Comparison of ENCODE assay signal across 10 mouse cellular contexts in genomic region chr15:67410012-67410411, GRCm38 (mm10).
DNase-seq lines count a peak whose midpoint lies in the region; ATAC-seq and TF ChIP-seq lines count a peak whose summit lies in the region.
"Had no signal": no experiment of that assay in that cellular context is flagged by ENCODE, and none has a peak within 500 bp of the region (broad histone marks: within the 10 kb centered on the region; RNA-seq: fewer than 3 reads in every experiment).

No protein-coding gene starts in this region.

- peak; percentile 80 for ATAC-seq in granulocyte monocyte progenitor cell, adult 5-6 weeks (replicated peaks; ENCODE audit: poor library complexity, severe bottlenecking)
- peak; percentile 88 for ATAC-seq in monocyte, adult 5-6 weeks (replicated peaks; ENCODE audit: insufficient number of reproducible peaks, low FRiP score, low TSS enrichment, poor library complexity, severe bottlenecking)
- no peak for ATAC-seq in cerebellum, adult (ENCODE audit: insufficient number of reproducible peaks, low FRiP score, low TSS enrichment)

- no peaks in the 10 kb centered on the region for H3K36me3 ChIP-seq in spleen, adult 2 months (ENCODE audit: control insufficient read depth, insufficient read depth, low read length)
- H3K36me3 ChIP-seq: hindbrain, embryonic 13.5 days had no signal

- TF ChIP-seq CTCF in spleen, adult 2 months (IDR thresholded peaks at IDR 0.05; ENCODE audit: extremely low read depth, insufficient read depth, insufficient read length, insufficient replicate concordance): no peak

- H3K27ac ChIP-seq in spleen, adult 2 months (ENCODE audit: insufficient read depth, low read length): peak overlapping the region; percentile 50; the same call in 1 of the 2 replicates
- H3K27ac ChIP-seq: hindbrain, embryonic 13.5 days had no signal

- peaks cover 6% of the 10 kb centered on the region for H3K4me1 ChIP-seq in spleen, adult 2 months (ENCODE audit: control insufficient read depth, insufficient read depth, insufficient read length)
- H3K4me1 ChIP-seq: hindbrain, embryonic 13.5 days had no signal

- WGBS in spleen, adult 2 months: 10% methylated on average over 1 of the region's 1 CpGs

- no peak overlapping the region for H3K4me3 ChIP-seq in spleen, adult 2 months (ENCODE audit: extremely low read depth, insufficient read depth, insufficient read length)
- H3K4me3 ChIP-seq: hindbrain, embryonic 13.5 days had no signal

- peak; percentile 5 to 59 for DNase-seq in spleen, adult 2 months (ENCODE audit: low read depth in 1 of 2, low spot score in 2 of 2)
- DNase-seq in spleen, postnatal 10 days (ENCODE audit: low spot score in 2 of 2): no peak
- peak; percentile 36 to 43 for DNase-seq in thymus, postnatal 36 days
- DNase-seq in left cerebral cortex, postnatal 14 days (ENCODE audit: low spot score in 2 of 2): no peak
- DNase-seq in layer of hippocampus, postnatal 36 days: no peak
- DNase-seq: kidney, adult 9 months had no signal

- intact Hi-C loops in left cerebral cortex, postnatal 14 days (cut with DNase I): no loop called here

- no peaks in the 10 kb centered on the region for H3K27me3 ChIP-seq in spleen, adult 2 months (ENCODE audit: control insufficient read depth, insufficient read depth, low read length)
- H3K27me3 ChIP-seq: hindbrain, embryonic 13.5 days had no signal

- no peak for TF ChIP-seq POLR2A in spleen, adult 2 months (IDR thresholded peaks at IDR 0.05; ENCODE audit: low read depth, low read length)

Comparison
In these comparisons a context has a peak if more than half of its experiments do, and no peak if none do; other contexts are left out.
1. DNase-seq: peak in spleen, adult 2 months (2 of 2) and thymus, postnatal 36 days (2 of 2); none in spleen, postnatal 10 days (0 of 2), left cerebral cortex, postnatal 14 days (0 of 2) and layer of hippocampus, postnatal 36 days (0 of 2).